Mouse (Mus musculus): ENCODE data around the gene Cabcoco1.

GRCm38 (mm10) chr10:68434045-68434639 lies 107.6 kb downstream of the Cabcoco1 start:
- no peak for TF ChIP-seq POLR2A (IDR thresholded peaks at IDR 0.05; ENCODE audit: extremely low read depth, insufficient read depth, low read length)
- TF ChIP-seq CTCF (IDR thresholded peaks at IDR 0.05; ENCODE audit: extremely low read depth, insufficient read depth, low read length) = no peak
